Mouse (Mus musculus): ENCODE results near the gene Tsfm.

Gene Tsfm

DNA sequence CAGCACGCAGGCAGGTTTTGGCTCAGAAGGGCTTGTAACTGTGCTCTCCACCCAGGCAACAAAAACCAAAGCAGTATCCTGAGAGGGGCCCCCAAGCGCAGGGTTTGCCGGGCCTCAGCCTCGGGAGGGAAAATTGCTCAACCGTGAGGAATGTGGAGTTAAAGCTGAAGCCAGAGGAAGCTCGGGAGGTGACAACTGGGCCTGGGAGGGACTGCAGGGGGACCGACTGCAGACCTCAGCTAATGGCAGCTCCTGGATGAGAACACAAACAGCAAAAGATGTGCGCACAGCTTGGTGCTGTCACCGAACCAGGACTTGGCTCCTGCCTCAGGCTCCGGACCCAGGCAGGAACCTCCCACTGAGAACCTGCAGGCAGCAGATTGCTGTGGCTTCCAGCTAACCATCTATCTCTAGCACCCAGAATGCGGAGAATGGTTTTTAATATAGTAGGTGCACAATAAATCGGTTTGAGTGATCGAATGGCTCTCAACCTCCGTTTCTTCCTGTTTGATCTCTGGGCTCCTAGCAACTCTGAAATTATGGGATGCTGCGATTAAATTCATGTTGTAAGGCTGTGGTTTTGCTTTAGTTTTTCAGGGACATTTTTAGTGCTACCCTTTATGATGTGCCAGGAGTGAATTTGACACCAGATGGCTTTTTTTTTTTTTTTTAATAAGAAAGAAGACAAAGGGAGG is 68.2 kb downstream of the Tsfm start:
- DNase-seq (ENCODE audit: low spot score in 2 of 2): peak in 1 of 2 experiments; percentile 72

DNA sequence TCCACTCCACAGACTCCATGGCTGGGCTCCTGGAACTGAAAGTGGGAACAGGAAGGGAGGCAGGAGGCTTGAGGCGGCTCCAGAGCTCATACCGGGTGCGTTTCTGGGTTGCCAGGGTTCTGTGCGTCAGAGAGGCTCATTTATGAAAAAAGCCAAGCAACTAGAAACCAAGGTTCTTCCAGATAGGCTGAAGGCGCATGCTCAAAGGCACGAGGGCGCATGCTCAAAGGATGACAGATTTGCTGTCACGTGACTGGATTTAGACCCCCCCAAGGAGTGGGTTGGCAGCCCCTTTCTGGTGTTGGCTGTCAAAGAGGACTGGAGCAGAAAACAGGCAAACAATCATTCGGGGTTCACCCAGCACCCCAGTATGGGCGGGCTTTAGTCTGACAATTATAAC is 68.9 kb downstream of the Tsfm start:
- peak in 1 of 2 experiments; percentile 42 for DNase-seq (ENCODE audit: low spot score in 2 of 2)

Measured in urinary bladder, adult 18-20 months (tissue).